Mouse (Mus musculus) hindbrain, embryonic 10.5 days (tissue): ENCODE measurements around the gene Syncrip. TPM values are rescaled to one million over a fixed set of nuclear protein-coding genes. Genes with fewer than 3 reads are reported as not detected.
"Not testable (repeated sequence)": the region's sequence is repeated elsewhere in the genome, so short reads cannot be mapped to it uniquely, and the experiment has no call there.

Experiments
- DNase-seq: peaks from one replicate; pipeline ENCODE4 v3.0.0-alpha.2; 2017; ENCODE audit warnings: low spot score
- H3K27ac ChIP-seq: fragments of 300-500 bp; sonication (generic); 2 replicates; pipeline ENCODE4 v1.5.1; 2016; ENCODE audit warnings: mild to moderate bottlenecking, moderate library complexity
- H3K27me3 ChIP-seq: fragments of 300-500 bp; sonication (generic); 2 replicates; pipeline ENCODE4 v1.6.1; 2016; ENCODE audit warnings: mild to moderate bottlenecking; ENCODE audit not compliant: poor library complexity, insufficient read depth, severe bottlenecking
- H3K36me3 ChIP-seq: fragments of 300-500 bp; sonication (generic); 2 replicates; pipeline ENCODE4 v1.6.1; 2016; ENCODE audit warnings: mild to moderate bottlenecking, moderate library complexity
- H3K4me1 ChIP-seq: fragments of 300-500 bp; sonication (generic); replicated peaks from 2 replicates; pipeline ENCODE4 v1.6.1; 2016; ENCODE audit warnings: mild to moderate bottlenecking
- H3K4me3 ChIP-seq: fragments of 300-500 bp; sonication (generic); 2 replicates; pipeline ENCODE4 v1.5.1; 2016; ENCODE audit warnings: mild to moderate bottlenecking, moderate library complexity
- H3K9me3 ChIP-seq: fragments of 300-500 bp; sonication (generic); 2 replicates; pipeline ENCODE4 v1.6.1; 2016; ENCODE audit warnings: mild to moderate bottlenecking, moderate library complexity
- WGBS: fragments of 180-500 bp; shearing (Covaris S2); methylation state at CpG from one replicate; pipeline ENCODE4 v1.1.7; 2016; 5-methylcytosine and 5-hydroxymethylcytosine counted together
- polyA plus RNA-seq: library from polyadenylated mRNA; unstranded; fragments of >200 nt; fragmentation: Nextera tagmentation; extraction: Ambion mirVana; gene quantifications from 2 replicates; pipeline ENCODE4 v1.2.1, GENCODE M21; 2016

Gene Syncrip
- polyA plus RNA-seq, 1 experiment from 2014 or later, result 79.9 TPM

DNA sequence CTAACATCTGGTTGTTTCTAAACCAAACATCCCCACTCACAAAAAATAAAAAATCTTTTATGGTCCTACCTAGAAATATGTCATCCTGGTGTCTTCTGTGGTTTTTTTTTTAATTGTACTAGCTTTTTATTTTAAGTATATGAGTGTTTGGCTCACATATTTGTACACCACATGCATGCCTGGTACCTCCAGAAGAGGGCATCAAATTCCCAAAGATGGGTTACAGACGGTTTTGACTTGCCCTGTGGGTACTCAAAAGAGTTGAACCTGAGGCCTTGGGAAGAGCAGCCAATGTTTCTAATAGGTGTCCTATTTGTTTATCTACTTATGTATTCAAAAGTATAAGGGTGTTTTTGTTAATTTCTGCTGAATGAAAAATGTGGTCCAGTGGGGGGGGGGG lies 6.2 kb downstream of the Syncrip start:
- H3K36me3 ChIP-seq, result peaks cover 90% of the 10 kb centered on the region
- no peak for DNase-seq

GRCm38 (mm10) chr9:88461017-88461416 lies 21.4 kb downstream of the Syncrip start:
- not testable (repeated sequence) for H3K27ac ChIP-seq, H3K9me3 ChIP-seq, H3K4me3 ChIP-seq, H3K27me3 ChIP-seq, DNase-seq, H3K4me1 ChIP-seq
- H3K36me3 ChIP-seq, result peaks cover 99% of the 10 kb centered on the region
- 92% methylated on average over 2 of the region's 4 CpGs for WGBS

More for the DNA sequence above, 6.2 kb downstream of the Syncrip start:
- H3K4me3 ChIP-seq, result no peak overlapping the region
- no peak overlapping the region for H3K27ac ChIP-seq
- WGBS, result 49% methylated on average over 1 of the region's 1 CpGs
- no peaks in the 10 kb centered on the region for H3K27me3 ChIP-seq
- H3K9me3 ChIP-seq, result no peaks in the 10 kb centered on the region
- peaks cover 8% of the 10 kb centered on the region for H3K4me1 ChIP-seq

GRCm38 (mm10) chr9:88439991-88440390 lies 42.4 kb downstream of the Syncrip start:
- Histone ChIP-seq H3K36me3 (peaks cover 11% of the 10 kb centered on the region), H3K27me3 (no peaks in the 10 kb centered on the region), H3K27ac (no peak overlapping the region), H3K4me1 (peaks cover 21% of the 10 kb centered on the region), H3K4me3 (peak overlapping the region; percentile 78), H3K9me3 (no peaks in the 10 kb centered on the region)
- 44% methylated on average over 5 of the region's 5 CpGs for WGBS
- DNase-seq, result no peak

DNA sequence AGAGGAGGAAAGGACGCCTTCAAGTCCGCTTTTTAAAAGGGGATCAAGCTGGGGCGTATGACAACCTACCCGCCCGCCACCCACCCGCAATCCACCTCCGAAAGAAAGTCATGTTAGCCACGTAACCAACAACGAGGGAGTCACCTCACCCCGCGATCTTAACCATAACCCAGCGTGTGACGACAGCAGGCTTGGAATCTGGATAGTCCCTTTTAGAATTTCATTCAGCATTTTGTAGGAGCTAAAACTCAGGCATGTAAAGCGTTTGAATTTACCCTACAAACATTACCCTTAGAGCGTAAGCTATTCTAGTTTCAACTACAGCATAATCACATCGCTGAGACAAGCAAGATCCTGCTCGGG lies 43.2 kb downstream of the Syncrip start:
- H3K36me3 ChIP-seq, result peaks cover 4% of the 10 kb centered on the region; the same call in 1 of the 2 replicates
- peak overlapping the region; percentile 88 for H3K27ac ChIP-seq
- H3K4me3 ChIP-seq, result peak overlapping the region; percentile 78
- peaks cover 21% of the 10 kb centered on the region for H3K4me1 ChIP-seq
- WGBS, result under 1% methylated on average over 17 of the region's 17 CpGs
- no peaks in the 10 kb centered on the region for H3K27me3 ChIP-seq
- H3K9me3 ChIP-seq, result no peaks in the 10 kb centered on the region
- no peak for DNase-seq

DNA sequence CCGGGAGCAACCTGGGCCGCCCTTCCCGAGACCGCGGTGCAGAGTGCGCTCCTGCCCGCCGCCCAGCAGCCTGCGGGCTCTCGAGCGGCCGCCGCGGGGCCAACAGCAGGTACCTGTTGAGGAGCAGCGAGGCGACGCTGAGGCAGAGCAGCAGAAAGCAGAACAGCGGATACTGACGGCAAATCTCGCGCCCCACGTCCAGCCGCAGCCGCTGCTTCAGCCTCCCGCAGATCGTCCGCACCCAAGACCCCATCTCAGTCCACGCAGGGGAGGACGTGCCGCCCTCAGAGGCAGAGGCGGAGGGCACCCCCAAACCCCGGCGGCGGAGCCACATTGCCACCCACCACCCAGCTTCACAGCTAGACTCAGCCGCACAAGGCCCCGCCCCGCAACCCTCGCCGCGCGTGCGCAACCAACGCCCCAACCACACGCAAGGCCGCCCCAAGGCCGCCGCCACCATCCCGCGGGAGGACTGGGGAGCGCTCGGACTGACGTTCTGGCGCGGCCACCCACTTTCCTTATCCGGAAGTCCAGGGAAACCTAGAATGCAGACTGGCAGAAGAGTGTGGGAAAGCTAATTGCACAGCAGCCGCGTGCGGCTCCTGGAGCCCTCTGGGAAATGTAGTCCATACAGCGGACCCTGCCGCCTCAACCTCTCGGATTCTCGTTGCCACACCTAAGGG lies 43.7 kb downstream of the Syncrip start, which contains the start of gene Snx14:
Gene Snx14, minus strand, starts transcription at position 404 of the 683 bp plus-strand sequence.
- Histone ChIP-seq H3K27me3 (no peaks in the 10 kb centered on the region), H3K4me3 (peak within 1 kb of the TSS; percentile 78), H3K4me1 (peaks cover 21% of the 10 kb centered on the region), H3K9me3 (no peaks in the 10 kb centered on the region), H3K27ac (peak within 1 kb of the TSS; percentile 88), H3K36me3 (no peaks in the 10 kb centered on the region)
- WGBS, result under 1% methylated on average over 62 of the region's 62 CpGs
- peak; percentile 93 for DNase-seq

GRCm38 (mm10) chr9:88438237-88438554 lies 44.2 kb downstream of the Syncrip start:
- no peak for DNase-seq
- WGBS, result 2% methylated on average over 15 of the region's 15 CpGs
- Histone ChIP-seq H3K9me3 (no peaks in the 10 kb centered on the region), H3K36me3 (no peaks in the 10 kb centered on the region), H3K27me3 (no peaks in the 10 kb centered on the region), H3K27ac (peak overlapping the region; percentile 88), H3K4me1 (peaks cover 21% of the 10 kb centered on the region), H3K4me3 (peak overlapping the region; percentile 78)

- H3K4me1 ChIP-seq, result peaks cover 21% of the 10 kb centered on the region
- H3K4me3 ChIP-seq, result peak overlapping the region; percentile 78
- no peak overlapping the region for H3K27ac ChIP-seq
- 65% methylated on average over 10 of the region's 10 CpGs for WGBS
- no peaks in the 10 kb centered on the region for H3K9me3 ChIP-seq
- DNase-seq, result no peak
- H3K36me3 ChIP-seq, result no peaks in the 10 kb centered on the region
- no peaks in the 10 kb centered on the region for H3K27me3 ChIP-seq
Observed at GRCm38 (mm10) chr9:88437342-88438236, 44.8 kb downstream of the Syncrip start.

DNA sequence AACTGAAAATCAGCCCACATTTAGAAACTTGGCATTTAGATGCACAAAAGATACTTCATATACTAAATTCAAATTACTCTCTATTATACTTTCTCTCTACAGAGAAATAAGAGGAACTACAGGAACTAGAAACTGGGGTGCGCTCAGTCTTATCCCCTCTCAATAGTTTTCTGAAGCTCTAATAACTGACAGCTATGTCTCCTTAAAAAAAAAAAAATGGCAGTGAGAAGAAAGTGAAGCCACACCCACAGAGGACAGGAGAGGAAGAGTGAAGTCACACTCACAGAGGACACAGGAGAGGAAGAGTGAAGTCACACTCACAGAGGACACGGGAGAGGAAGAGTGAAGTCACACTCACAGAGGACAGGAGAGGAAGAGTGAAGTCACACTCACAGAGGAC lies 58.0 kb downstream of the Syncrip start:
- Histone ChIP-seq H3K4me1 (no peaks in the 10 kb centered on the region), H3K27ac (no peak overlapping the region), H3K36me3 (peaks cover 30% of the 10 kb centered on the region), H3K9me3 (0 out of 2 replicates have a peak, but pooled peaks cover 3% of the 10 kb centered on the region), H3K27me3 (no peaks in the 10 kb centered on the region), H3K4me3 (no peak overlapping the region)
- WGBS, result 96% methylated on average over 2 of the region's 2 CpGs
- no peak for DNase-seq

DNA sequence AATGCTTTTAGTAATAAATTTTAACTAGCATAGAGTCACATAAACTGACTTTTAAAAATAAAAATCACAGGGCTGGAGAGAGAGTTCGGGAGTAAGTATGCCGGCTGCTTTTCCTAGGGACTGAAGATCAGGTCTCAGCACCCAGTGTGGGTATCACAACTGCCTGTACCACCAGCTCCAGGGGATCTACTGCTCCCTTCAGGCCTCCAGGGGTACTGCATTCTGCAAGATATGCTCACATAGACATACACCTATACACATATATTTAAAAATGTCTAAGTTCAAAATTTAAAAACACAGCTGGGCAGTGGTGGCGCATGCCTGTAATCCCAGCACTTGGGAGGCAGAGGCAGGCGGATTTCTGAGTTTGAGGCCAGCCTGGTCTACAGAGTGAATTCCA lies 59.9 kb downstream of the Syncrip start:
- no peak for DNase-seq
- Histone ChIP-seq H3K27ac (no peak overlapping the region), H3K4me1 (no peaks in the 10 kb centered on the region), H3K9me3 (0 out of 2 replicates have a peak, but pooled peaks cover 3% of the 10 kb centered on the region), H3K27me3 (no peaks in the 10 kb centered on the region), H3K4me3 (no peak overlapping the region), H3K36me3 (peaks cover 24% of the 10 kb centered on the region)
- 97% methylated on average over 4 of the region's 4 CpGs for WGBS

- no peak overlapping the region for H3K4me3 ChIP-seq
- no peak for DNase-seq
- no peaks in the 10 kb centered on the region for H3K4me1 ChIP-seq
- H3K27me3 ChIP-seq, result no peaks in the 10 kb centered on the region
- WGBS, result 80% methylated on average over 1 of the region's 1 CpGs
- H3K9me3 ChIP-seq, result no peaks in the 10 kb centered on the region
- peaks cover 23% of the 10 kb centered on the region for H3K36me3 ChIP-seq
- no peak overlapping the region for H3K27ac ChIP-seq
Observed at GRCm38 (mm10) chr9:88416752-88417151, 65.6 kb downstream of the Syncrip start.

- no peaks in the 10 kb centered on the region for H3K27me3 ChIP-seq
- H3K4me1 ChIP-seq, result no peaks in the 10 kb centered on the region
- WGBS, result 88% methylated on average over 2 of the region's 2 CpGs
- no peak for DNase-seq
- no peak overlapping the region for H3K27ac ChIP-seq
- H3K9me3 ChIP-seq, result no peaks in the 10 kb centered on the region
- no peak overlapping the region for H3K4me3 ChIP-seq
- H3K36me3 ChIP-seq, result peaks cover 16% of the 10 kb centered on the region
Observed at GRCm38 (mm10) chr9:88409978-88410377, 72.4 kb downstream of the Syncrip start.

DNA sequence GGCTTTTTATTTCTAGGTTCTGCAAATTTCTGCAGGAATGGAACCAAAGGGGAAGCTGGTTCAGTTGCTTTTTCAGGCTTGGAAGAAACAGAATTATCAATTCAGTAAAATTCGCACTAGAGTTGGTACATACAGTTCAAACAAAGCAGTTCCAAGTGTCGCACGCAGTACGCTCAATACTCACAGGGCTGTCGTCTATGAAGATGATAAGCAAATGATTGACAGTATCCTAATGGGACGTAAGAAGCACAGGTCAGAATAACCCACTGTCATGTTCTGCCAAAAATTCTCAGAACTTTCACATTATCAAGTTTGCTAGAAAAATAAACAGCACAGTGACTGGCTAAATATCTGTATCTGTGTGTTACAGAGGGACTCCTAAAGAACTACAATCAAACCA lies 77.9 kb downstream of the Syncrip start:
- H3K36me3 ChIP-seq, result peaks cover 23% of the 10 kb centered on the region
- WGBS, result 91% methylated on average over 6 of the region's 6 CpGs
- no peaks in the 10 kb centered on the region for H3K4me1 ChIP-seq
- no peak for DNase-seq
- H3K27me3 ChIP-seq, result no peaks in the 10 kb centered on the region
- no peak overlapping the region for H3K4me3 ChIP-seq
- no peaks in the 10 kb centered on the region for H3K9me3 ChIP-seq
- no peak overlapping the region for H3K27ac ChIP-seq

DNA sequence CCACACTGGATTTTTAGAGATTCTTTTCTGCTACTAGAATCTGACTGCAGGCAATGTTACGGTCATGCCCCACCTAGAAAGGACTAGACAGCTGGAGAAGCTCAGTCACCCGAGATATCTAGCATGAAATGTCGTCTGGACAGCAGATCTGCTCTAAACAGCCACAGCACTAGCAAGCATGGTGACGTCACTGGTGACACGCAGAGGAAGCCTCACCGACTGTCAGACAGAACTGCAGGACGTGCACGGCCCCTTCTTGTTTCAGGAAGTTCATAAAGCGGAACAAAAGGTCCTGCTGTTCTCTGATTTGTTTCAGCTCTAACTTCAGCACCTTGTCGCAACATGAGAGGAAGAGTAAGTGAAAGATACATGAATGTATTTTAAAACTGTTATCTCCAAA lies 78.3 kb downstream of the Syncrip start:
- no peak for DNase-seq
- Histone ChIP-seq H3K4me3 (no peak overlapping the region), H3K27ac (no peak overlapping the region), H3K4me1 (no peaks in the 10 kb centered on the region), H3K9me3 (no peaks in the 10 kb centered on the region), H3K27me3 (no peaks in the 10 kb centered on the region), H3K36me3 (peaks cover 23% of the 10 kb centered on the region)
- WGBS, result 72% methylated on average over 10 of the region's 10 CpGs
